Mouse (Mus musculus) midbrain, postnatal 0 days (tissue): ENCODE data around the gene Daam2. TPM values are rescaled to one million over a fixed set of nuclear protein-coding genes. Genes with fewer than 3 reads are reported as not detected.

Experiments
- ATAC-seq: fragments of 200-750 bp; cut with Nextera tagmentation; 2 replicates; pipeline ENCODE4 v1.8.0; 2017; ENCODE audit warnings: moderate number of reproducible peaks, mild to moderate bottlenecking, moderate TSS enrichment, moderate library complexity; ENCODE audit not compliant: low FRiP score
- DNase-seq: peaks from one replicate; pipeline ENCODE4 v3.0.0-alpha.2; 2015; ENCODE audit warnings: low spot score
- H3K27ac ChIP-seq: fragments of 300-500 bp; sonication (generic); 2 replicates; pipeline ENCODE4 v1.5.1; 2014; ENCODE audit warnings: low read depth, mild to moderate bottlenecking, low read length, mixed read lengths
- H3K27me3 ChIP-seq: fragments of 300-500 bp; sonication (generic); 2 replicates; pipeline ENCODE4 v1.6.1; 2014; ENCODE audit warnings: low read length, control low read depth, mixed read lengths; ENCODE audit not compliant: insufficient read depth
- H3K36me3 ChIP-seq: fragments of 300-500 bp; sonication (generic); 2 replicates; pipeline ENCODE4 v1.6.1; 2014; ENCODE audit warnings: low read length, control low read depth, mixed read lengths; ENCODE audit not compliant: insufficient read depth
- H3K4me1 ChIP-seq: fragments of 300-500 bp; sonication (generic); 2 replicates; pipeline ENCODE4 v1.6.1; 2014; ENCODE audit warnings: mild to moderate bottlenecking, control low read depth, antibody characterized with exemption, low read length, mixed read lengths; ENCODE audit not compliant: insufficient read depth
- H3K4me2 ChIP-seq: fragments of 300-500 bp; sonication (generic); 2 replicates; pipeline ENCODE4 v1.6.1; 2014; ENCODE audit warnings: low read depth, mild to moderate bottlenecking, low read length, mixed read lengths; ENCODE audit not compliant: poor library complexity, severe bottlenecking
- H3K4me3 ChIP-seq: fragments of 300-500 bp; sonication (generic); 2 replicates; pipeline ENCODE4 v1.5.1; 2014; ENCODE audit warnings: low read depth, mild to moderate bottlenecking, low read length, moderate library complexity
- H3K9ac ChIP-seq: fragments of 300-500 bp; sonication (generic); replicated peaks from 2 replicates; pipeline ENCODE4 v1.6.1; 2014; ENCODE audit warnings: mild to moderate bottlenecking, low read length, moderate library complexity, mixed read lengths; ENCODE audit not compliant: poor library complexity, severe bottlenecking
- H3K9me3 ChIP-seq: fragments of 300-500 bp; sonication (generic); 2 replicates; pipeline ENCODE4 v1.6.1; 2016; ENCODE audit warnings: low read length, control low read depth
- CTCF ChIP-seq: IDR thresholded peaks from 2 replicates; pipeline ENCODE4 v1.5.1; 2016; ENCODE audit warnings: antibody characterized with exemption, mild to moderate bottlenecking
- WGBS: fragments of 180-500 bp; shearing (Covaris S2); extraction: QIAGEN DNeasy Blood & Tissue Kit; methylation state at CpG from one replicate; pipeline ENCODE4 v1.1.7; 2014; 5-methylcytosine and 5-hydroxymethylcytosine counted together
- polyA plus RNA-seq: library from polyadenylated mRNA; unstranded; fragments of >200 nt; fragmentation: Nextera tagmentation; extraction: Ambion mirVana; gene quantifications from 2 replicates; pipeline ENCODE4 v1.2.1, GENCODE M21; 2015
- total RNA-seq: library from RNA; depleted of rRNA; stranded (reverse); fragments of >200 nt; gene quantifications from 2 replicates; pipeline ENCODE4 v1.2.3, GENCODE M21; 2014

The Daam2 gene
- total and polyA plus RNA-seq, 2 experiments from 2014 or later, result 1.7 to 12.5 TPM

DNA sequence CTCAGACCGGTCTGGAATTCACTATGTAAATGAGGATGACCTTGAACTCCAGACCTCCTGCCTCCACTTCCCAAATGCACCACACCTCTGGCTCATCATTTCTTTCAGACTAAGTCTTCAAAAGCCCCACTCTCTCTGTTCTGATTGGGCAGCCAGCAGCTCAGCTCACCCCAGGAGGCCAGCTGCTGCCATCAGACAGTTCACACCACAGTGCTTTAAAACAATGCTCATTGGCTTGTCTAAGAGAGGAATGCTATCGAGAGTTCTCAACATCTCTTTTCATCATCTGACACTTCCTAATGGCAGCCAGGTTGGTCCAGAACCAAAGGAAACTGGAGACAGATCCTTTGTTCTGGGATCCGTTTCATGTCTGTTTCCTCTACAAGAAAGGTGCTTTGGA, 66.0 kb downstream of the Daam2 start:
- DNase-seq, result no peak
- no peaks in the 10 kb centered on the region for H3K9me3 ChIP-seq
- 57% methylated on average over 3 of the region's 3 CpGs for WGBS

DNA sequence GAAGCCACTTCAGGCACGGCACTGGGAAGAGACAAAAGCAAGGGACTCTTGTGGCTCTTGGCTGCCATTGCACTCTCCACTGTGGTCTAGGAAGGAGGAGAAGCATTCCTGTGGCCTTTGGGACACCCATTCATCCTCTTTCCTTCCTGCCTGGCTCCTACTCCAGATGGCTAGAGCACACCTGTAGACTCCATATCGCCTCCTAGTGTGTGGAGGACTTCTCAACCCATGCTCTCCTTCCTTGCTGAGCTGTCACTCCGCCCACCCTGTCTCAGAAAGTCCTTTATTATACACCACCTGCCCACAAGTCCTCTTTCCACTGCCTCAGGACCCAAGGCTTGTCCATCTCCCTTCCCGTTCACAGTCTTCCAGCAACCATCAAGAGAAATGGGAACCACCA, 70.9 kb downstream of the Daam2 start:
- no peak overlapping the region for H3K4me2 ChIP-seq
- no peaks in the 10 kb centered on the region for H3K4me1 ChIP-seq
- no peak for DNase-seq
- TF ChIP-seq CTCF, result no peak
- no peaks in the 10 kb centered on the region for H3K9me3 ChIP-seq
- WGBS, result 89% methylated on average over 4 of the region's 4 CpGs
- no peak overlapping the region for H3K27ac ChIP-seq
- no peak overlapping the region for H3K9ac ChIP-seq
- no peaks in the 10 kb centered on the region for H3K36me3 ChIP-seq
- no peak for ATAC-seq
- no peak overlapping the region for H3K4me3 ChIP-seq
- no peaks in the 10 kb centered on the region for H3K27me3 ChIP-seq

More for the DNA sequence above, 66.0 kb downstream of the Daam2 start:
- no peak for ATAC-seq
- H3K27ac ChIP-seq, result no peak overlapping the region
- no peaks in the 10 kb centered on the region for H3K4me1 ChIP-seq
- H3K4me2 ChIP-seq, result no peak overlapping the region
- no peaks in the 10 kb centered on the region for H3K27me3 ChIP-seq
- H3K9ac ChIP-seq, result no peak overlapping the region
- TF ChIP-seq CTCF, result no peak
- no peak overlapping the region for H3K4me3 ChIP-seq
- H3K36me3 ChIP-seq, result no peaks in the 10 kb centered on the region

DNA sequence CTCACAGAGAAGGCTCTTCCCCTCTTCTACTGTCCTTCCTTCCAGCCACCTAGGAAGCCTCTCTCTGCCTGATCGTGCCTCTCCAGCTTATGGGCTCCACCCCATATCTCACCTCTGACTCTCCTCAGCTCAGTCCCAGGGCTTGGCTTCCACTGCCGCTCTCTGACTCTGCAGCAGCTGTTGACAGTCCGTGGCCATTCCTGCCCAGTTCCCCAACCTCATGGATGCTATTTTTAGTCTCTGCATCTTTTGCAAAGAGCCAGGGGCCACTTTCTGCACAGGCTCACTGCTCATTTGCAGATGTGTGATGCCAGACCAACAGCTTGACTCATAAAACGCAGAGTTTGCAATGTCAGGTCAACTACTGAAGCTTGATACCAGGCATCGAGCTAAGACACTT, 75.0 kb downstream of the Daam2 start:
- no peak overlapping the region for H3K9ac ChIP-seq
- no peak overlapping the region for H3K27ac ChIP-seq
- H3K27me3 ChIP-seq, result no peaks in the 10 kb centered on the region
- H3K4me1 ChIP-seq, result no peaks in the 10 kb centered on the region
- no peaks in the 10 kb centered on the region for H3K36me3 ChIP-seq
- 80% methylated on average over 5 of the region's 5 CpGs for WGBS
- H3K9me3 ChIP-seq, result no peaks in the 10 kb centered on the region
- no peak for TF ChIP-seq CTCF
- DNase-seq (no peak), ATAC-seq (no peak)
- no peak overlapping the region for H3K4me3 ChIP-seq
- H3K4me2 ChIP-seq, result no peak overlapping the region

DNA sequence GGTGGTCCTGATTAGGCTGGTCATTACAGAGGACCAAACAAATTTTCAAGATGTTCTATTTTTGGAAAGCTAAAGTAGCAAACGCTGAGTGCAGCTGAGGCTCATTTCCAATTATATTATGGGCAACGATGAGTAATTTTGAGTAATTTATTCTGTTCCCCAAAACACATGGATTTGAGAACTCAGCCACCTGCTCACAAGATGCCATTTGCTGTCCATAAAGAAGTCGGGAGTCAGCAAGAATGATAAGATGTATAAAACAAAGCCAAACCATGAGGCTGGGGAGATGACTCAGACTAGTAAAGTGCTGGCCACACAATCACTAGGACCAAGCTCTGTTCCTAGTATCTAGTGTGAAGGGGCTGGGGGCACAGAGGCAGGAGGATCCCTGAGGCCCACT, 79.7 kb downstream of the Daam2 start:
- no peak for TF ChIP-seq CTCF
- Histone ChIP-seq H3K27me3 (no peaks in the 10 kb centered on the region), H3K27ac (no peak overlapping the region), H3K9me3 (no peaks in the 10 kb centered on the region), H3K36me3 (no peaks in the 10 kb centered on the region), H3K4me2 (no peak overlapping the region), H3K4me1 (no peaks in the 10 kb centered on the region), H3K9ac (no peak overlapping the region), H3K4me3 (no peak overlapping the region)
- WGBS, result 83% methylated on average over 3 of the region's 3 CpGs
- DNase-seq, result no peak
- ATAC-seq, result no peak

DNA sequence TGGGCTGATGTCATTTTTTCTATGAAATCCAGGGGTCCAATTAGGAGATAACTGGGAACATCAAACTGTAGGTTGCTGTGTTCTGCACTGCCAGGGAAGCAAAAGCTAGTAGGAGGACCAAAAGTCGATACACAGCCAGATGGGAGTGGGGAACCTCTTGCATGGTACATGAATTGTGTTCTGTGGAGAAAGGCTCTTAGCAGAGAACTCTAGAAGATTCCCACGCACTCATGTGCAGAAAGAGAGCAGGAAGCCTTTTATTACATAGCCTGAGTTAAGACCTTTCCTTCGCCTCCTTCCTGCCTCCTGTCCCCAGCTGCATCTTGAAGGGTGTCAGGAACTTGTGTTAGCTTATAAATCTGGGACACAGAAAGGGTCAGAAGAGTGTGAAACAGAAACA, 82.3 kb downstream of the Daam2 start:
- no peak for ATAC-seq
- no peaks in the 10 kb centered on the region for H3K27me3 ChIP-seq
- H3K4me3 ChIP-seq, result no peak overlapping the region
- no peak overlapping the region for H3K4me2 ChIP-seq
- H3K9me3 ChIP-seq, result no peaks in the 10 kb centered on the region
- H3K27ac ChIP-seq, result no peak overlapping the region
- WGBS, result 92% methylated on average over 3 of the region's 3 CpGs
- H3K4me1 ChIP-seq, result no peaks in the 10 kb centered on the region
- no peak overlapping the region for H3K9ac ChIP-seq
- H3K36me3 ChIP-seq, result no peaks in the 10 kb centered on the region
- TF ChIP-seq CTCF, result no peak
- DNase-seq, result no peak

DNA sequence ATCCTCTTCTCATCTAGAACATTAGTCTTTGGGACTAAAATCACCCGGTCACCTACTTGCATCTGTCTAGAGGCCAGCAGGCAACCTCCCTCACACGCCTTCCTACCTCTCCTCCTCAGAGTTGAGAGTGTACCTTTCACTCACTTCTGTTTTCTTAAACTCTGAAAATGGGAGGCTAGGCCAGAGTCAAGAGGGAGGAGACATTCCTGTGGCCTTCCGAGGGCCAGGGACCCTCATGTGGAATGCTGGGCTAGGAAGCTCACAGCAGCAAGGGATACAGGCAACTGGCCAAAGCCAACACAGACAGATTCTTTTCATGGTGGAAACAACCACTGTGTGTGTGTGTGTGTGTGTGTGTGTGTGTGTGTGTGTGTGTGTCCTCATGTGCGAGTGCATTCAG, 86.8 kb downstream of the Daam2 start:
- H3K4me1 ChIP-seq, result no peaks in the 10 kb centered on the region
- H3K9ac ChIP-seq, result no peak overlapping the region
- H3K36me3 ChIP-seq, result no peaks in the 10 kb centered on the region
- no peak overlapping the region for H3K4me2 ChIP-seq
- WGBS, result 87% methylated on average over 4 of the region's 4 CpGs
- H3K4me3 ChIP-seq, result no peak overlapping the region
- no peak overlapping the region for H3K27ac ChIP-seq
- DNase-seq (no peak), ATAC-seq (no peak)
- H3K27me3 ChIP-seq, result no peaks in the 10 kb centered on the region
- no peak for TF ChIP-seq CTCF
- no peaks in the 10 kb centered on the region for H3K9me3 ChIP-seq
